Mouse (Mus musculus): Measurements from ENCODE around the gene Rnps1.

- TF ChIP-seq POLR2A (IDR thresholded peaks at IDR 0.05; ENCODE audit: borderline replicate concordance, insufficient read depth, low read length) (no peak), CTCF (IDR thresholded peaks at IDR 0.05; ENCODE audit: borderline replicate concordance, insufficient read depth, low read depth, low read length) (no peak)
Measured at GRCm38 (mm10) chr17:24407116-24407803, 7.1 kb upstream of the Rnps1 start.
